Mouse (Mus musculus): Measurements from ENCODE around the gene Unc13a. TPM values are rescaled to one million over a fixed set of nuclear protein-coding genes. Genes with fewer than 3 reads are reported as not detected.

The Unc13a gene
- polyA plus RNA-seq, 1 experiment from 2014 or later, result 0.49 TPM

GRCm38 (mm10) chr8:71686143-71686734, 14.7 kb upstream of the Unc13a start:
- no peaks in the 10 kb centered on the region for H3K36me3 ChIP-seq
- H3K9me3 ChIP-seq (replicated peaks), result no peaks in the 10 kb centered on the region
- H3K4me1 ChIP-seq (replicated peaks), result peaks cover 37% of the 10 kb centered on the region
- H3K4me3 ChIP-seq, result peak overlapping the region; percentile 31
- peaks cover 100% of the 10 kb centered on the region for H3K27me3 ChIP-seq
- peak overlapping the region; percentile 56 for H3K4me2 ChIP-seq
- no peak overlapping the region for H3K27ac ChIP-seq
- H3K9ac ChIP-seq, result no peak overlapping the region
- 5% methylated on average over 23 of the region's 23 CpGs for WGBS
- peak; percentile 59 for ATAC-seq (replicated peaks; ENCODE audit: insufficient number of reproducible peaks, insufficient read depth, low FRiP score, low read depth)

GRCm38 (mm10) chr8:71685573-71685972, 14.0 kb upstream of the Unc13a start:
- H3K9me3 ChIP-seq (replicated peaks), result no peaks in the 10 kb centered on the region
- no peak overlapping the region for H3K27ac ChIP-seq
- WGBS, result 19% methylated on average over 29 of the region's 29 CpGs
- peak overlapping the region; percentile 31 for H3K4me3 ChIP-seq
- no peak overlapping the region for H3K9ac ChIP-seq
- H3K4me2 ChIP-seq, result peak overlapping the region; percentile 56
- no peak for ATAC-seq (replicated peaks; ENCODE audit: insufficient number of reproducible peaks, insufficient read depth, low FRiP score, low read depth)
- H3K4me1 ChIP-seq (replicated peaks), result peaks cover 41% of the 10 kb centered on the region
- no peaks in the 10 kb centered on the region for H3K36me3 ChIP-seq
- H3K27me3 ChIP-seq, result peaks cover 100% of the 10 kb centered on the region

GRCm38 (mm10) chr8:71684701-71685100, 13.1 kb upstream of the Unc13a start:
- Histone ChIP-seq H3K4me3 (no peak overlapping the region), H3K4me1 (replicated peaks) (peaks cover 49% of the 10 kb centered on the region), H3K9me3 (replicated peaks) (no peaks in the 10 kb centered on the region), H3K4me2 (no peak overlapping the region), H3K9ac (no peak overlapping the region), H3K27ac (no peak overlapping the region), H3K36me3 (no peaks in the 10 kb centered on the region), H3K27me3 (peaks cover 99% of the 10 kb centered on the region)
- ATAC-seq (replicated peaks; ENCODE audit: insufficient number of reproducible peaks, insufficient read depth, low FRiP score, low read depth), result no peak
- WGBS, result 41% methylated on average over 10 of the region's 10 CpGs

- peaks cover 57% of the 10 kb centered on the region for H3K4me1 ChIP-seq (replicated peaks)
- no peak overlapping the region for H3K27ac ChIP-seq
- ATAC-seq (replicated peaks; ENCODE audit: insufficient number of reproducible peaks, insufficient read depth, low FRiP score, low read depth), result no peak
- H3K9me3 ChIP-seq (replicated peaks), result no peaks in the 10 kb centered on the region
- H3K9ac ChIP-seq, result no peak overlapping the region
- peaks cover 98% of the 10 kb centered on the region for H3K27me3 ChIP-seq
- H3K4me3 ChIP-seq, result no peak overlapping the region
- WGBS, result 84% methylated on average over 12 of the region's 12 CpGs
- no peaks in the 10 kb centered on the region for H3K36me3 ChIP-seq
- H3K4me2 ChIP-seq, result no peak overlapping the region
Observed at GRCm38 (mm10) chr8:71682832-71683231, 11.3 kb upstream of the Unc13a start.

GRCm38 (mm10) chr8:71681369-71681915, 9.9 kb upstream of the Unc13a start:
- no peak overlapping the region for H3K27ac ChIP-seq
- H3K27me3 ChIP-seq, result peaks cover 84% of the 10 kb centered on the region
- no peak overlapping the region for H3K4me2 ChIP-seq
- no peak overlapping the region for H3K4me3 ChIP-seq
- no peaks in the 10 kb centered on the region for H3K36me3 ChIP-seq
- ATAC-seq (replicated peaks; ENCODE audit: insufficient number of reproducible peaks, insufficient read depth, low FRiP score, low read depth), result no peak
- H3K4me1 ChIP-seq (replicated peaks), result peaks cover 45% of the 10 kb centered on the region
- no peaks in the 10 kb centered on the region for H3K9me3 ChIP-seq (replicated peaks)
- H3K9ac ChIP-seq, result no peak overlapping the region
- WGBS, result 19% methylated on average over 17 of the region's 18 CpGs

- H3K27me3 ChIP-seq, result peaks cover 74% of the 10 kb centered on the region
- no peaks in the 10 kb centered on the region for H3K36me3 ChIP-seq
- no peak for ATAC-seq (replicated peaks; ENCODE audit: insufficient number of reproducible peaks, insufficient read depth, low FRiP score, low read depth)
- 27% methylated on average over 21 of the region's 21 CpGs for WGBS
- no peaks in the 10 kb centered on the region for H3K9me3 ChIP-seq (replicated peaks)
- no peak overlapping the region for H3K27ac ChIP-seq
- no peak overlapping the region for H3K4me2 ChIP-seq
- H3K4me1 ChIP-seq (replicated peaks), result peaks cover 42% of the 10 kb centered on the region
- no peak overlapping the region for H3K9ac ChIP-seq
- no peak overlapping the region for H3K4me3 ChIP-seq
Observed at GRCm38 (mm10) chr8:71680471-71680870, 8.9 kb upstream of the Unc13a start.

- Histone ChIP-seq H3K36me3 (no peaks in the 10 kb centered on the region), H3K27me3 (peaks cover 66% of the 10 kb centered on the region), H3K4me1 (replicated peaks) (peaks cover 42% of the 10 kb centered on the region), H3K4me3 (peak overlapping the region; percentile 45), H3K4me2 (peak overlapping the region; percentile 77), H3K9ac (peak overlapping the region; percentile 18), H3K27ac (no peak overlapping the region; the same call in 1 of the 2 replicates), H3K9me3 (replicated peaks) (no peaks in the 10 kb centered on the region)
- ATAC-seq (replicated peaks; ENCODE audit: insufficient number of reproducible peaks, insufficient read depth, low FRiP score, low read depth), result no peak
- WGBS, result 13% methylated on average over 46 of the region's 46 CpGs
Observed at GRCm38 (mm10) chr8:71679550-71680168, 8.1 kb upstream of the Unc13a start.

- peaks cover 40% of the 10 kb centered on the region for H3K4me1 ChIP-seq (replicated peaks)
- peak overlapping the region; percentile 45 for H3K4me3 ChIP-seq
- H3K27ac ChIP-seq, result no peak overlapping the region
- peak overlapping the region; percentile 77 for H3K4me2 ChIP-seq
- no peaks in the 10 kb centered on the region for H3K9me3 ChIP-seq (replicated peaks)
- 35% methylated on average over 16 of the region's 16 CpGs for WGBS
- peaks cover 61% of the 10 kb centered on the region for H3K27me3 ChIP-seq
- no peak for ATAC-seq (replicated peaks; ENCODE audit: insufficient number of reproducible peaks, insufficient read depth, low FRiP score, low read depth)
- H3K36me3 ChIP-seq, result no peaks in the 10 kb centered on the region
- peak overlapping the region; percentile 18 for H3K9ac ChIP-seq
Observed at GRCm38 (mm10) chr8:71679116-71679515, 7.6 kb upstream of the Unc13a start.

- WGBS, result 69% methylated on average over 4 of the region's 4 CpGs
- H3K36me3 ChIP-seq, result no peaks in the 10 kb centered on the region
- no peak overlapping the region for H3K27ac ChIP-seq
- peaks cover 52% of the 10 kb centered on the region for H3K27me3 ChIP-seq
- H3K4me2 ChIP-seq, result no peak overlapping the region
- peaks cover 40% of the 10 kb centered on the region for H3K4me1 ChIP-seq (replicated peaks)
- no peak for ATAC-seq (replicated peaks; ENCODE audit: insufficient number of reproducible peaks, insufficient read depth, low FRiP score, low read depth)
- no peaks in the 10 kb centered on the region for H3K9me3 ChIP-seq (replicated peaks)
- no peak overlapping the region for H3K9ac ChIP-seq
- no peak overlapping the region for H3K4me3 ChIP-seq
Observed at GRCm38 (mm10) chr8:71678216-71678615, 6.7 kb upstream of the Unc13a start.

GRCm38 (mm10) chr8:71677555-71677954, 6.0 kb upstream of the Unc13a start:
- no peak overlapping the region for H3K9ac ChIP-seq
- ATAC-seq (replicated peaks; ENCODE audit: insufficient number of reproducible peaks, insufficient read depth, low FRiP score, low read depth), result no peak

GRCm38 (mm10) chr8:71676803-71677202, 5.2 kb upstream of the Unc13a start:
- no peak for ATAC-seq (replicated peaks; ENCODE audit: insufficient number of reproducible peaks, insufficient read depth, low FRiP score, low read depth)

More at GRCm38 (mm10) chr8:71677555-71677954, 6.0 kb upstream of the Unc13a start:
- H3K27ac ChIP-seq, result peak overlapping the region; percentile 54
- no peaks in the 10 kb centered on the region for H3K9me3 ChIP-seq (replicated peaks)
- H3K4me3 ChIP-seq, result no peak overlapping the region
- H3K4me1 ChIP-seq (replicated peaks), result peaks cover 40% of the 10 kb centered on the region
- peak overlapping the region; percentile 79; the same call in 1 of the 2 replicates for H3K4me2 ChIP-seq
- no peaks in the 10 kb centered on the region for H3K36me3 ChIP-seq
- peaks cover 45% of the 10 kb centered on the region for H3K27me3 ChIP-seq

More at GRCm38 (mm10) chr8:71676803-71677202, 5.2 kb upstream of the Unc13a start:
- peaks cover 43% of the 10 kb centered on the region for H3K4me1 ChIP-seq (replicated peaks)
- H3K9me3 ChIP-seq (replicated peaks), result no peaks in the 10 kb centered on the region
- H3K27me3 ChIP-seq, result peaks cover 38% of the 10 kb centered on the region
- peak overlapping the region; percentile 62 for H3K4me3 ChIP-seq
- H3K27ac ChIP-seq, result peak overlapping the region; percentile 76
- H3K4me2 ChIP-seq, result peak overlapping the region; percentile 79
- no peaks in the 10 kb centered on the region for H3K36me3 ChIP-seq
- H3K9ac ChIP-seq, result peak overlapping the region; percentile 77
- 46% methylated on average over 9 of the region's 9 CpGs for whole genome bisulfite sequencing

Measured in heart, embryonic 15.5 days (tissue).